Mouse (Mus musculus): ENCODE data around the gene Dolk. TPM values are rescaled to one million over a fixed set of nuclear protein-coding genes. Genes with fewer than 3 reads are reported as not detected.

The Dolk gene
- polyA plus RNA-seq, 1 experiment from 2014 or later = 27.8 TPM

Other genes with a start within 250 kb of the Dolk start
- gene Wdr34, start 237.5 kb downstream of the Dolk start, polyA plus RNA-seq (2015; fragmentation: Nextera tagmentation; extraction: Ambion mirVana) = 17.9 and 18.8 TPM in 2 replicates
- gene Set, start 229.0 kb downstream of the Dolk start, polyA plus RNA-seq (2015; fragmentation: Nextera tagmentation; extraction: Ambion mirVana) = 214 and 239 TPM in 2 replicates
- gene Pkn3, start 208.7 kb downstream of the Dolk start, polyA plus RNA-seq (2015; fragmentation: Nextera tagmentation; extraction: Ambion mirVana) = 13.1 and 13.2 TPM in 2 replicates
- gene Zdhhc12, start 192.7 kb downstream of the Dolk start, polyA plus RNA-seq (2015; fragmentation: Nextera tagmentation; extraction: Ambion mirVana) = 36.5 and 45.5 TPM in 2 replicates
- gene Zer1, start 161.7 kb downstream of the Dolk start, polyA plus RNA-seq (2015; fragmentation: Nextera tagmentation; extraction: Ambion mirVana) = 5.6 and 6.3 TPM in 2 replicates
- gene Tbc1d13, start 152.6 kb downstream of the Dolk start, polyA plus RNA-seq (2015; fragmentation: Nextera tagmentation; extraction: Ambion mirVana) = 5.1 and 5.5 TPM in 2 replicates
- gene Endog, start 114.8 kb downstream of the Dolk start, polyA plus RNA-seq (2015; fragmentation: Nextera tagmentation; extraction: Ambion mirVana) = 30.4 and 30.6 TPM in 2 replicates
- 33.6 TPM in 2 replicates for gene Spout1, start 107.9 kb downstream of the Dolk start, polyA plus RNA-seq (2015; fragmentation: Nextera tagmentation; extraction: Ambion mirVana)
- 16.3 and 17.2 TPM in 2 replicates for gene Kyat1, start 80.5 kb downstream of the Dolk start, polyA plus RNA-seq (2015; fragmentation: Nextera tagmentation; extraction: Ambion mirVana)
- 39.6 and 41.9 TPM in 2 replicates for gene Lrrc8a, start 48.6 kb downstream of the Dolk start, polyA plus RNA-seq (2015; fragmentation: Nextera tagmentation; extraction: Ambion mirVana)
- 0.19 and 0.27 TPM in 2 replicates for gene Gm28035, start 45.8 kb downstream of the Dolk start, polyA plus RNA-seq (2015; fragmentation: Nextera tagmentation; extraction: Ambion mirVana)
- 7.0 and 8.2 TPM in 2 replicates for gene Phyhd1, start 20.1 kb downstream of the Dolk start, polyA plus RNA-seq (2015; fragmentation: Nextera tagmentation; extraction: Ambion mirVana)
- gene Gm28038, start 5.3 kb downstream of the Dolk start, polyA plus RNA-seq (2015; fragmentation: Nextera tagmentation; extraction: Ambion mirVana) = not detected in 2 replicates
- 22.2 and 25.7 TPM in 2 replicates for gene Nup188, start 63 bp upstream of the Dolk start, polyA plus RNA-seq (2015; fragmentation: Nextera tagmentation; extraction: Ambion mirVana)
- gene Sh3glb2, start 73.0 kb upstream of the Dolk start, polyA plus RNA-seq (2015; fragmentation: Nextera tagmentation; extraction: Ambion mirVana) = 122 and 124 TPM in 2 replicates
- 28.9 and 31.4 TPM in 2 replicates for gene Miga2, start 77.9 kb upstream of the Dolk start, polyA plus RNA-seq (2015; fragmentation: Nextera tagmentation; extraction: Ambion mirVana)
- 18.8 and 23.2 TPM in 2 replicates for gene Dolpp1, start 105.9 kb upstream of the Dolk start, polyA plus RNA-seq (2015; fragmentation: Nextera tagmentation; extraction: Ambion mirVana)
- gene Crat, start 129.5 kb upstream of the Dolk start, polyA plus RNA-seq (2015; fragmentation: Nextera tagmentation; extraction: Ambion mirVana) = 74.5 and 76.8 TPM in 2 replicates
- 100.0 and 109 TPM in 2 replicates for gene Ptpa, start 129.7 kb upstream of the Dolk start, polyA plus RNA-seq (2015; fragmentation: Nextera tagmentation; extraction: Ambion mirVana)
- 0.96 and 1.0 TPM in 2 replicates for gene Ier5l, start 187.9 kb upstream of the Dolk start, polyA plus RNA-seq (2015; fragmentation: Nextera tagmentation; extraction: Ambion mirVana)